Mouse (Mus musculus) brown adipose tissue, adult 24 weeks (tissue): ENCODE measurements at regions not wholly inside any gene's neighbourhood (a gene's known extent, or its start where the extent isn't known, plus 50 kb on each side); places are given as distances from the start of the nearest gene placed in this dataset.
"Not testable (repeated sequence)": the region's sequence is repeated elsewhere in the genome, so short reads cannot be mapped to it uniquely, and the experiment has no call there.

ENCODE experiments used
- H3K27ac ChIP-seq: fragments of 200-500 bp; replicated peaks from 2 replicates; pipeline ENCODE4 v1.5.1; 2012; ENCODE audit warnings: low read depth, mild to moderate bottlenecking, low read length
- H3K4me1 ChIP-seq: fragments of 200-500 bp; 2 replicates; pipeline ENCODE4 v1.6.1; 2012; ENCODE audit warnings: low read length, mixed read lengths; ENCODE audit not compliant: control insufficient read depth, insufficient read depth, insufficient read length
- H3K4me3 ChIP-seq: fragments of 200-500 bp; 2 replicates; pipeline ENCODE4 v1.5.1; 2012; ENCODE audit warnings: low read depth, mild to moderate bottlenecking, low read length, moderate library complexity; ENCODE audit not compliant: insufficient read depth

DNA sequence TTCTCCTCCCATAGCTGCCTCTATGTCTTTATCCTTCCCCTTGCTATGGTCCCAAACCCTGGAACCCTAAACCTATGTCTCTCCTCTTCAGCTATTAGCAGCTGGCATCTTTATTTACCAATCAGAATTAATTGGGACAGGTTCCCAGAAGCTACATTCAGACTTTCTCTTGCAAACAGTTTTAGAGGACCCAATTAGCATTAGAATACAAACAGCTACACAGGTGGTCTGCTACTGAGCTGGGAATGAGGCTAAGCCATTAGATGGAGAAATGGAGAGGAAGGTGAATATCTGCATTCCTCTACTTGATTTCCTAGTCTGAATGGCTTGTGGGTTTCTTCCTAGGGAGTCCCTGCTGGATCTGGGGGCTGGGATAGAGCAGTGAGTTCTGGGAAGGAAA lies 611.9 kb downstream of the A830018L16Rik start:
- no peak overlapping the region for H3K27ac ChIP-seq
- H3K4me3 ChIP-seq: no peak overlapping the region
- no peaks in the 10 kb centered on the region for H3K4me1 ChIP-seq

DNA sequence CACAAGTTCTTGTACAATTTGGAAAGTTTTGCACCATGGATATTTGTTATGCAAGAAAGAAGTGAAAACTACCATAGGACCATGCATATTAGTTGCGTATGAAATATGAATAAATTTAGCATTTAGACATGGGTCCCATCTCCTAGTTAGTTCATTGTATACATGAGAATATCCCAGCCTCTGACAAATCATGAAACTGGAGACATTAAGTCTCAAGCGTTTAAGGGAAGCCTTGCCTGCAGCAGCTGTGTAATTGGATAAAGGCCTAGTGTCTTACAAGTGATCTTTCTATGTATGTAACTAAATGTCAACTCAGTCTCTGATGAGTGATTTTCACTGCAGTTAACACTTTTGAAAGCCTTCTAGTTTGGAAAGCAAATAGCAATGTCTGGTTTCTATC lies 613.5 kb downstream of the A830018L16Rik start:
- Histone ChIP-seq H3K4me1 (no peaks in the 10 kb centered on the region), H3K27ac (no peak overlapping the region), H3K4me3 (no peak overlapping the region)

- H3K27ac ChIP-seq: no peak overlapping the region
- H3K4me3 ChIP-seq: no peak overlapping the region
- H3K4me1 ChIP-seq: no peaks in the 10 kb centered on the region
These were observed 614.2 kb downstream of the A830018L16Rik start for GRCm38 (mm10) chr1:12028074-12028473.

- Histone ChIP-seq H3K27ac (no peak overlapping the region), H3K4me1 (no peaks in the 10 kb centered on the region), H3K4me3 (no peak overlapping the region)
These were observed 638.1 kb downstream of the A830018L16Rik start for GRCm38 (mm10) chr1:12051931-12052482.

- Histone ChIP-seq H3K4me1 (no peaks in the 10 kb centered on the region), H3K4me3 (no peak overlapping the region), H3K27ac (no peak overlapping the region)
These were observed 642.1 kb downstream of the A830018L16Rik start for GRCm38 (mm10) chr1:12055865-12056560.

DNA sequence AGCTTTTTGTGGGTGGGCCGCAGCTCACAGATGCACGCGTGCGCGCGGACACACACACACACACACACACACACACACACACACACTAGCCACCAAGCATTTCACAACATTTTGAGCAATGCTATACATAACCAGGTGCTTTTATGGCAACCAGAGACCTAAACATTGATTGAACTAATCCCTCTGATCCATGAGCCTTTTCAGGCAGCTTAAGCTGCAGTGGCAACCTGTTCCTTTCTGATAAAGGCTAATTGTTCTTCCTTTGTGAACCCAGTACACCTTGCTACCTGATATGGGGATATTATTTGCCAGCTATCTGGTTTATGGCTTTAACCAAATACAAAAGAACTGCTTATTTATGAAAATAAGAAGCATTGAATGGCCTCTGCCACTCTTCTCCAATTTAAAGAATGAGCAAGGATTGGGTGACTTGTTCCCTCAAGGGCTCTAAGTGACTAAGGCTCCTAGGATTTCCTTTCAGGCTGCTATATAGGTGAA lies 651.2 kb downstream of the A830018L16Rik start:
- no peak overlapping the region for H3K4me3 ChIP-seq

DNA sequence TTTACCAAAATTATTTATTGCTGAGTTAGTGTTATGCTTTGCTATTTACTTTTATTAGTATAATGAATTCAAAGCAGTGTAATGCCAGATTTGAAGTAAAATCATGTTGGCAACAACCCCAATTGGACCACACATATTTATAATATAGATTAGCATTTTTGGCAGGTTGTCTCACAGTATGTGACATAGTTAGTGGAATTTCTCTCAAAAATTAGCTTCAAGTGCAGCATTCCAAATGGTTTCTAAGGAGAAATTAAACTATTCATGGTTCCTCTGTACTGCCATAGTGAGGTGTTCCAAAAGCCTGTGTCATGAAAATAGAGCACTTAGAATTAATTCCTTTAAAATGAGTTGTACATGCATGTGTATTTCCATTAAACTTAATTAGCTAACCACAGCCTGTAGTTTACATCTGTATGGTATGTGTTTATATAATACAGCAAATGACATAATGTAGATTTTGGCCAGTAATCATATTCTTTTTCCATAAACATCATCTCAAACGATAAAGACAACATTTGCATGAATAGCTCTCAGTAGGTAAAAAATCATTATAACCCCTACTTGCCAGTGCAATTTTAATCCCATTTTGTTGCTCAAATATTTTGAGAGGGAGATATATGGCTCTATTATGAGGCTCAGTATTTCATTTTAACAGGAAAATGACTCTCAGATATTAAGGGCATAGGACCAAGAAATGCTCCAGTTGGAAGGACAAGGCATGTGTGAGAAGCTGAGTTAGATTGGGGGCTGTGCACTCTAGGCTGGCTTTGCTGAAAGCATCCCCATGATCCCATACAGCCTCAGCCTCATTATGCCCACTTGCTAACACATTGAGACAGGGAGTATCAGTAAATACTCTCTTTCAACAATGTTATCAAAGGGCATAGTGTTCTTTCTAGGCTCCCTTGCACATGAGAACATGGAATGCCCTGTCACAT lies 678.9 kb downstream of the A830018L16Rik start:
- no peaks in the 10 kb centered on the region for H3K4me1 ChIP-seq
- H3K27ac ChIP-seq: no peak overlapping the region
- no peak overlapping the region for H3K4me3 ChIP-seq

More for the DNA sequence above, 651.2 kb downstream of the A830018L16Rik start:
- Histone ChIP-seq H3K4me1 (no peaks in the 10 kb centered on the region), H3K27ac (no peak overlapping the region)

DNA sequence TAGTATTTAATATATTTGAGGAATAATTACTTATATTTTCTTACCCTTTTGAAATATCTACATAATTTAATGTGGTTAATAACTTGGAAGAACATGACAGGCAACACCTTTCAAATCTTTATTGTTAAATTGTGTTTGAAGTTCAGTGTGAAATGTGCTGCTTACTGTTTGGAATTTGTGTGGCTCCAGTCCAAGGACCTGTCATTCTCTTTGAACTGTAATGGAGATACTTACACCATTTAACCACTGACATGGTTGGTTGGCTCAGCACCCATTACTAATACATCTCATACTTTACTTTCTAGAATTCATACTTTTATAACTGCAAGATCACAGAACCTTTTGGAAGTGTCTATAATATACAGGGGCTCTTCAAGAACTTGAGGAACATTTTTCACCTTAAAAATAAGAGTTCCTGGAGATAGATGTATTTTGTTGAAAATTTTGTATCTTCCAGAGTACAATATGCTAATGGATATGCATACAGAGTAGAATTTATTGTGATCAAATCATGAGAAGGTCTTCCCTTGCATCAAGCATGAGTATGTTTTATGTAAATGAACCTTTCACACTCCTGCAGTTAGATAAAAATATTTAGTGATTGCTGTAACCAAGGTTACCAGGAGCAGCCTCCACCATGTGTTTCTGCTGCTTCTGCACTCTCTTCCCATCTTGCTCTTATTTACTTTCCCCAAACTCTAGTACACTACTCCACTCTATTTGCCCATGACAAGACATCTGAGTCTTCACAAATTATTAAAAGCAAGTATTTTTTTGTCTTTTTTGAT lies 701.3 kb downstream of the A830018L16Rik start:
- Histone ChIP-seq H3K27ac (no peak overlapping the region), H3K4me3 (no peak overlapping the region), H3K4me1 (no peaks in the 10 kb centered on the region)

GRCm38 (mm10) chr1:12117083-12117482 lies 703.2 kb downstream of the A830018L16Rik start:
- H3K27ac ChIP-seq: no peak overlapping the region
- no peak overlapping the region for H3K4me3 ChIP-seq
- H3K4me1 ChIP-seq: no peaks in the 10 kb centered on the region

- Histone ChIP-seq H3K27ac (no peak overlapping the region), H3K4me1 (no peaks in the 10 kb centered on the region), H3K4me3 (no peak overlapping the region)
These were observed 707.0 kb downstream of the A830018L16Rik start for GRCm38 (mm10) chr1:12120926-12121325.

GRCm38 (mm10) chr1:12126611-12127010 lies 712.7 kb downstream of the A830018L16Rik start:
- not testable (repeated sequence) for H3K4me3 ChIP-seq, H3K27ac ChIP-seq, H3K4me1 ChIP-seq

DNA sequence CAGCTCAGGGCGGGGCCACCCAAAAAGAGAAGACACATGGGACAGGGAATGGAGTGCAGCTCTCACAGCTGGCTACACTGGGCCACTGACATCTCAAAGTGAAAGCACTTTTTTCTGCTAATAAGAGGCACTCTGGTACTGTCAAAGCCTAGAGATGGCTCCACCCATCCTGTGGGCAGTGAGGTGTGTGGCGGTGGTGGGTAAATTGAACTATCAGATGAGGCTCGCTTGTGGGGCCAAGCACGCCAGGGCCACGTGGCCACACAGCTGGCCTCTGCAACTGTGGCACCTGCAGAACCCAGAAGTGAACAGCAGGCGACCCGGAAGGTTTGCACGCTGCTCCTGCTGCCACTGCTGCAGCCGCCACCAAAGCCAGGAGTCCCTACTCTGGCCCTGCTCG lies 756.6 kb downstream of the A830018L16Rik start:
- no peak overlapping the region for H3K27ac ChIP-seq
- no peaks in the 10 kb centered on the region for H3K4me1 ChIP-seq
- no peak overlapping the region for H3K4me3 ChIP-seq

DNA sequence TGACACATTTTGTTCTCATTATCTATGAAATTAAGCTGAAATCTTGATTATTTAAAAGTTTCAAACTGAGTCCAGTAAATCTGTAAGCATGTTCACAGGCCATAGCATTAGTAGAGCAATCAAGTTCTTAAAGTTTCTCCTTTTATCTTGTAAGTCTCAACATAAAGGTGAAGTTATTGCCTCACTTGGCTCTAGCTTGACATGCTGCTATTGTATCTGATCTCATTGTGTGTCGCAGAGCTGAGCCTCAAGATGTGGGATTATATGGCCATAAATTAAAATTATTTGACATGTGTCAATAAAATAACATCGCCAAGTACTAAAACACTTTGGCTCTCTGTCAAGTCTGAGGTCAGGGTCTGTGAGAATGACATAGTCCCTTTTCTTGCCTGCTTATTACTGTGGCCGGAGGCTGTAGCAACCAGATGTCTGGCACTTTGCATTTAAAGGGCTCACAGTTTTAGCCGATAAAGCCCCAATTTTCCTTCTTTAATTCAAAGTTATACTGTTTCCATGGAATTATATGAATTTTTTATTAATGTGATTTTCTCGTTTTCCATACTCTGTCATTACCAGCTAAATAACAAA lies 775.8 kb downstream of the A830018L16Rik start:
- Histone ChIP-seq H3K27ac (no peak overlapping the region), H3K4me3 (no peak overlapping the region), H3K4me1 (no peaks in the 10 kb centered on the region)

GRCm38 (mm10) chr1:12192588-12192987 lies 778.7 kb downstream of the A830018L16Rik start:
- Histone ChIP-seq H3K4me3 (no peak overlapping the region), H3K4me1 (no peaks in the 10 kb centered on the region), H3K27ac (no peak overlapping the region)
